Mouse (Mus musculus) brain, embryonic 14.5 days (tissue): ENCODE data around the gene St6galnac5.

Experiments
- CTCF ChIP-seq: fragments of 200-500 bp; IDR thresholded peaks from 2 replicates; pipeline ENCODE4 v1.5.1; 2012; ENCODE audit warnings: inconsistent platforms, mild to moderate bottlenecking, moderate library complexity, borderline replicate concordance; ENCODE audit not compliant: insufficient read depth, insufficient read length; ENCODE audit errors: extremely low read depth
- POLR2A ChIP-seq: fragments of 200-500 bp; IDR thresholded peaks from 2 replicates; pipeline ENCODE4 v1.6.1; 2012; ENCODE audit warnings: mild to moderate bottlenecking, inconsistent platforms, borderline replicate concordance; ENCODE audit not compliant: poor library complexity, insufficient read depth, insufficient read length, severe bottlenecking; ENCODE audit errors: extremely low read depth

DNA sequence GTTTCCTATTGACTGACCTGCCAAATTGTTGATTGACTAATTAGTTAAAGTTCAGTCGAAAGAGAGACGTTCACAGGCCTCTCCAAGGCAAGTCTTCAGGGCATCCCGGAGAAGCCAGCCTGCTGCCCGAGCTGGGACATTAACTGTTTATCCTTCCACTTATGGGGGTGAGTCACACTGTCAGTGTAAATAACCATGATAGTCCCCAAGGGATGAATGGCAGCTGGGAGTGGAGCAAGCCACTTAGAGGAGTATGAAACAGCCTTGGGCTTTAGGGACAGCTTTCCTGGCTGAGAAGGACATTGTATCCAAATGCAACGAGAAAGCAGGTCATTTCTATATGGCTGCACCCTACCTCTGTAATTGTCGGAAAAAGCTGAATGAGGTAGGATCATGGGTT is 109.5 kb downstream of the St6galnac5 start:
- TF ChIP-seq CTCF (no peak), POLR2A (no peak)
